Mouse (Mus musculus): ENCODE data around the gene Ccdc92b.

Gene Ccdc92b

DNA sequence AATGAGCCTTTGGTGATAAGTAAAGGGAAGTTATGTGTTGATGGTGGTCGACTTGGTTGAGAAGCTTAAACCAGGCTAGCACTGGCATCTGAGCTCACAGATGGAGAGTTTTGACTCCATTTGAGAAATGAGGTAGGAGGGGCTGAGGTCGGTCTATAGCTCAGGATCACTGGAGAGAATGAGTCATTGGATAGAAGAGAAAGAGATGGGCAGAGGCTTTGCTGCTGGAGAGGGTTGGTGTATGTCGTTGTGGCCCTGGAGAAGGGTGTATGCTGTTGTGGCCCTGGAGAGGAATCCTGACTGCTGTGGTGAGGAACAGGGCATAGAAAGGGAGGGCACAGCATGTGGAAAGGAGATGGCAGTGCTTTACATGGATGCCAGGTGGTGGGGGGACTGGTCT, 36.5 kb downstream of the Ccdc92b start:
- no peak for DNase-seq

DNA sequence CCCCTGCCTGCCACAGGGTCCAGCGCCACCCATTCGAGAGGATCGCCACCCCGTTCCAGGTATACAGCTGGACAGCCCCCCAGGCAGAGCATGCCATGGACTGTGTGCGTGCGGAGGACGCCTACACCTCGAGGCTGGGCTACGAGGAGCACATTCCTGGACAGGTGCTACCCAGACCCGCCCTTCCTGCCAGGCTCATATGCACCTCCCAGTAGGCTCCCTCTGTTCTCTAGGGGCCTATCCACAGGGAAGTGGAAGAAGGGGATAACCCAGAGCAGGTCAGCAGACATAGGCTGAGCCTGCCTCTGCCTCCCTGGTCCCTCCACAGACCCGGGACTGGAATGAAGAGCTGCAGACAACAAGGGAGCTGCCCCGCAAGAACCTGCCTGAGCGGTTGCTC, 40.9 kb downstream of the Ccdc92b start:
- no peak for DNase-seq

DNA sequence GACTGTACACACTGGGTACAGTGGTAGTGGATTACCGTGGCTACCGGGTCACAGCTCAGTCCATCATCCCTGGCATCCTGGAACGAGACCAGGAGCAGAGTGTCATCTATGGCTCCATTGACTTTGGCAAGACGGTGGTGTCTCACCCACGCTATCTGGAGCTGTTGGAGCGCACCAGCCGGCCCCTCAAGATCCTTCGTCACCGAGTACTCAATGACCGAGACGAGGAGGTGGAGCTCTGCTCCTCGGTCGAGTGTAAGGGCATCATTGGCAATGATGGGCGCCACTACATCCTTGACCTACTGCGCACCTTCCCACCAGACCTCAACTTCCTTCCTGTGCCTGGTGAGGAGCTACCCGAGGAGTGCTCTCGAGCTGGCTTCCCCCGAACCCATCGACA, 42.2 kb downstream of the Ccdc92b start:
- DNase-seq: no peak

DNA sequence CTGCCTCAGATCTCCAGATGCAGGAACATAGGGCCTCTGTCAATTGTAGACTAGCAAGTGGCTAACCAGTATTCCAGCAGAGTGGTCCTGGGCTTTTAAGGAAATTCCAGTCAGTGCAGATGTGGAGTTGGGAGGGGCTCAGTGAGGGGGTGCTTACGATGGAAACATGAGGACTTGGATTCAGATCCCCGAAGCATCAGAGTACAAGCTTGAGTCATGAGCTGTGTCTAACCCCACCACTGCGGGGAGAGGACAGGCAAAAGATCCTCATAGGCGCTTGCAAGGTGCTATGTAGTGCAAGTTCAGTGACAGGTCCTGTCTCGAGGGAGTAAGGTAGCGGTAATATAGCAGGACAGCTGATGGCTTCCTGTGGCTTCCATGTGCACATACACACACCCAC, 42.8 kb downstream of the Ccdc92b start:
- no peak for DNase-seq

DNA sequence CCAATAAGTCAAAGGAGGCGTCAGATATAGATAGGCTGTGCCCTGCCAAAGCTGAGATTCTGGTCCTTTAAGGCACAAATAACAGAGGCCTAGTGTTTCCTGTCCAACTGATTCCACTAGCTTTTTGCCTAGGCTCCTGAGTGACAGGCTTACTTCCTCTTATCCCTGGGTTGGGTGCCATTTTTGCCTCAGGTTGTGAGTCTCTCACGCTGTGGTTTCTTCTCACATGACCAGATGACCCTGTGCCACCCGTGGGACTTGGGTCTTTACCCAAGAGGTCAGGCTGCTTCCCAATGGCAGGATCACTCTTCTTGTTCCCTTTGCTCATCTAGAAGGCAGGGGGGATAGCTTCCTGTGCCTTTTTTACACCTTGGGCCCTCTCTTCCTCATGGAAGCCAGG, 44.9 kb downstream of the Ccdc92b start:
- DNase-seq: no peak

DNA sequence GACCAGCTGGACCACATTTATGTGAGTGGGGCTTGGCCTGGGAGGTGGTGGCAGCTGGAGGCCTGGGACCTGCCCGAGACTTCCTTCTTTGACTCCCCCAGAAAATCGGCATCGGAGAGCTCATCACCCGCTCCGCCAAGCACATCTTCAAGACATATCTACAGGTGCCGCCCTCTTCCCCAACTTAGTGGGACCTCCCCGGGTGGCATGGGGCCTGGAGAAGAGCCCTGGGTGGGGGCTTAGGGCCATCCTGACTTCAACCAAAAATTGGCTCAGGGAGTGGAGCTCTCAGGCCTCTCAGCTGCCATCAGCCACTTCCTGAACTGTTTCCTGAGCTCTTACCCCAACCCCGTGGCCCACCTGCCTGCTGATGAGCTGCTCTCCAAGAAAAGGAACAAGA, 45.5 kb downstream of the Ccdc92b start:
- DNase-seq: no peak

DNA sequence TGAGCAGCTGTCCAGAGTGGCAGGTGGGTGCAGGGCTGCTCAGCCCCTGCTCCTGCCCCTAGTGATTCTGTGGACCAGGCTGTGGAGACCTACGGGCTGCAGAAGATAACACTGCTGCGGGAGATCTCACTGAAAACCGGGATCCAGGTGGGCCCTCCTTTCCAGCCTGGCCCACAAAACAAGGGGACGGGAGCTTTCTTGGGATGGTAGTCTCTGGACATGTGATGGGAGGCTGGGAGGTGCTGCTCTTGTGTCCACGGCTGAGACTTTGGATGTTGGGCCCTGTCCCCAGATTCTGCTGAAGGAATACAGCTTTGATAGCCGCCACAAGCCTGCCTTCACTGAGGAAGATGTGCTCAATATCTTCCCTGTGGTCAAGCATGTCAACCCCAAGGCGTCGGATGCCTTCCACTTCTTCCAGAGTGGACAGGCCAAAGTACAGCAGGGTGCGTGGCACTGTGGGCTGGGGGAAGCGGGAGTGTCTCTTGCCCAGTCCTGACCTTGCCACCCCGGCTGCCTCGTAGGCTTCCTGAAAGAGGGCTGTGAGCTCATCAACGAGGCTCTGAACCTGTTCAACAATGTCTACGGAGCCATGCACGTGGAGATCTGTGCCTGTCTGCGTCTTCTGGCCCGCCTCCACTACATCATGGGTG, 46.4 kb downstream of the Ccdc92b start:
- no peak for DNase-seq

DNA sequence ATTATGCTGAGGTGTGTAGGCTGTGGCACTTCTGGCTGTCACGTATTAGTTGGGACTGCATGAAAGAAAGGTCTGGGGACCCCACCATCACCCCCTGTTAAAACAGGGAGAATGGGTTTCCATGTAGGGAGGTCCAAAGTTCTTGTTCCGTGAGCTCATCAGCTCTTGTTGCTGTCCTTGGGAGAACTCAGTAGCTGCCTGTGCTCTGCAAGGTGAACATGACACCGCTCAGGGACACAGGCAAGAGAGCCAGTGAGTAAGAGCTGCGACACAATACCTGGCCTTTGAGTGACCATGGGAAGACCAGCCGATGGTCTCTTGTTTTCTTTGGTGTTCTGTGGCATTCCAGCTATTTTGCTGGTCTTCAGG, 46.9 kb downstream of the Ccdc92b start:
- no peak for DNase-seq

DNA sequence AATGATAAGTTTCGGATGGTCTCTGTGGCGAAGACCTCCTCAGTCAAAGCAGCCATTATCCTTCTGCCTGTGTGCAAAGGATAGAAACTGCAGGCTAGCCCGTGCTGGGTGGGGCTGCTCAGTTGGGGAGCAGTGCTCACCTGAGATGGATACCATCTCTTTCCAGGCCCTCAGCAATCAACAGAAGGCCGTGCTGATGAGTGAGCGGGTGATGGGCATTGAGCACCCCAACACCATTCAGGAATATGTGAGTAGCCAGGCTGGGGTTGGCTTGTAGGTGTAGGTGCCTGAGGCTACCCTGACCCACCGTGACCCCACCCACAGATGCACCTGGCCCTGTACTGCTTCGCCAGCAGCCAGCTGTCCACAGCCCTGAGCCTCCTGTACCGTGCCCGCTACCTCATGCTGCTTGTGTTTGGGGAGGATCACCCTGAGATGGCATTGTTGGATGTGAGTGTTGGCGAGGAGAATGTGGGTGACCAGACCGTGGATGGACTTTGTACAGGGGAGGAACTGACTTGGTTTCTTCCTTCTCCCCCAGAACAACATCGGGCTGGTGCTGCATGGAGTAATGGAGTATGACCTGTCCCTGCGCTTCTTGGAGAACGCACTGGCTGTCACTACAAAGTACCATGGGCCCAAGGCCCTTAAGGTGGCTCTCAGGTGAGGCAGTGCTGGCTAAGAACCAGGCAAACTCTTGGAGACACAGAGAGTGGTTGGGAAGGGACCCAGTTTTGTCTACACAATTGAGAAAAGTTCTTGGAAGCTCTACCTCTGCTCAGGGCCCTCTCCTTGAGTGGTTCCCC, 47.6 kb downstream of the Ccdc92b start:
- no peak for DNase-seq

DNA sequence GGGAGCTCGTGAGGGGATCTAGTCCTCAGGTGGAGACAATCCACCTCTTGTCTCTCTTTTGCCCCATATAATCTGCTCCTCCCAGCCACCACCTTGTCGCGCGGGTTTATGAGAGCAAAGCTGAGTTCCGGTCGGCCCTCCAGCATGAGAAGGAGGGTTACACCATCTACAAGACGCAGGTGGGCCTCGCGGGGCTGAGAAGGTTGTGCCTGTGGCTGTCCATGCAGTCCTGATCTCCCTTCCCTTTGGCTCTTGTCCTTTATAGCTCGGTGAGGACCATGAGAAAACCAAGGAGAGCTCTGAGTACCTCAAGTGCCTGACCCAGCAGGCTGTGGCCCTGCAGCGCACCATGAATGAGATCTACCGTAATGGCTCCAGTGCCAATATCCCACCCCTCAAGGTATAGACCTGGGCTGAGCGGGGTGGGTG, 48.2 kb downstream of the Ccdc92b start:
- no peak for DNase-seq

DNA sequence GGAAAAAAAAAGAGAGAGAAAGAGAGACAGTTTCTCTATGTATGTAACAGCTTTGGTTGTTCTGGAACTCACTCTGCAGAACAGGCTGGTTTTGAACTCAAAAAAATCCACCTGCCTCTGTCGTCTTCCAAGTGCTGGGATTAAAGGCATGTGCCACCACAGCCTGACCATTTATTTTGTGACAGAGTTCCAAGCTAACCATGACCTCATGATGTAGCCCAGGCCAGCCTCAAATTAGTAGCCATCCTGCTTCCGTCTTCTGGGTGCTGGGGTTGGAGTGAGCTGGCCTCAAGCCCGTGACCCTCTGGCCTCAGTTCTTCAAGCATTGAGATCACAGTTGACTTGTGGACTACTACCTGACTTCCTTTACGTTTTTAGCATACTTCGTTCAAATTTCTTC, 49.1 kb downstream of the Ccdc92b start:
- no peak for DNase-seq

DNA sequence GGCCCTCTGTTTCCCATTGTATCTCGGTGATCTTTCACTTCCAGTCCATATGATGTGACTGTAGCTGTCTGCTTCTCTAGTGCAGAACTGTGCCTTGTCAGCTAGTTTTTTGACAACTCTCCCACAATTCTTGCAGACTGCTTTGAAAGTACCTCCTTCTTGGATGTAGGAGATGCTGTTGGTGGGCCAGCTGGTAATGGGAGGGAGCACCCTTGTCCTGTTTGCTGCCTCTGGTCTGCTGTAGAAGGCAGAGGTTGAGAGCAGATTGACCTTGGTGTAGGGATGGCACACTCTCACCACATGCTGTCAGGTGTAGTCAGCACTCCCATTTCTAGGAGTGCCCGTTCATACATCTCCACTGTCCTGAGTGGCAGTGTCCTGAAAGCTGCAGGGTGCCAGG, 49.6 kb downstream of the Ccdc92b start:
- DNase-seq: no peak

DNA sequence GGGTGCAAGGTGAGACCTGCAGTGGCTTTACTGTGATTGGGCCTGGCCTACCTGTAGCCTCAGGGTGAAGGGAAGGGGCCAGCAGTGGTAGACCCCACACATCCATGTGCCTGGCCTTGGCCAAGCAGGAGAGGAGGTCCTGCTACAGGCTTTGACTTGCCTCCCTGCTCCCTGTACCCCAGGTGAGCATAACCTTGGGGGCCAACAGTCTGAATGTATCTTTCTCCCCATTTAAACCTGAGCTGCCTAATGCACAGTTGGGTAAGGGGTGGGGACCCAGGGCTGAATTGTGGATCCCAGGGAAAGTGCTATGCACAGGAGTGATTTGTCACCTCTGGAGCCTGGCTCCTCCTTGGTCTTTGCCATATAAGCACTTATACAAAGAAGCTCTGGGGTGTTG, 50.7 kb downstream of the Ccdc92b start:
- no peak for DNase-seq

DNA sequence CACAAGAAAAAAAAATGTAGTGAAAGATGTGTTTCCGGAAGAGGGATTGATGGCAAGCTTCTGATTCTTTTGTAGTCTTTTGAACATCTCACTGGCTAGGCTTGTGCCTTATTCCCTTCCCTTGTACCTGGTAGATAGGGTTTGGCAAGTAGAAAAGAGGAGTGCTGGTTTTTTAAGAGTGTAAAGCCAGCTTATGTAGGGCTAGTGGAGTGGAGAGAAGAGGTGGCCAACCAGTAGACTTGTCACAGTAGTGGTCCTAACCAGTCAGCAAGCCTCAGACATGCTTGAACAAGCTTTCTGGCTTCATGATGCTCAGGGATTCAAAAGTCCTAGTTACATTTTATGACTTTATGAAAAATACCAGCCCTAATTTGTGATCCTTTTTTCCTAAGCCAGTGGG, 51.6 kb downstream of the Ccdc92b start:
- DNase-seq: no peak

DNA sequence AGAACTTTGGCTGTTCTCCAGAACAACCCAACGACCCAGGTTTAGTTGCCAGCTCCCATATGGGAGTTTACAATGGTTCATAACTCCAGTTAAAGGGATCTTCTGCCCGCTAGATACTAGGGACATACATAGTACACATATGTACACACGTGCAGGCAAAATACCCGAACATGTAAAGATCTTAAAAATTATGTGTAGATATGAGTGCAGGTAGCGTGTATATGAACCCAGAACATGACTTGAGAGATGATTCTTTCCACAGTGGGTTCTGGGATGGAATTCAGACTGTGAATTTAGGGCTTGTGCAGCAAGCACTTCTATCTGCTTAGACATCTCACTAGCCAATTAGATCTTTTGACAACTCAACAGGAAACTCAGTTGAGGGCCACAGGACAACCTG, 52.4 kb downstream of the Ccdc92b start:
- no peak for DNase-seq

DNA sequence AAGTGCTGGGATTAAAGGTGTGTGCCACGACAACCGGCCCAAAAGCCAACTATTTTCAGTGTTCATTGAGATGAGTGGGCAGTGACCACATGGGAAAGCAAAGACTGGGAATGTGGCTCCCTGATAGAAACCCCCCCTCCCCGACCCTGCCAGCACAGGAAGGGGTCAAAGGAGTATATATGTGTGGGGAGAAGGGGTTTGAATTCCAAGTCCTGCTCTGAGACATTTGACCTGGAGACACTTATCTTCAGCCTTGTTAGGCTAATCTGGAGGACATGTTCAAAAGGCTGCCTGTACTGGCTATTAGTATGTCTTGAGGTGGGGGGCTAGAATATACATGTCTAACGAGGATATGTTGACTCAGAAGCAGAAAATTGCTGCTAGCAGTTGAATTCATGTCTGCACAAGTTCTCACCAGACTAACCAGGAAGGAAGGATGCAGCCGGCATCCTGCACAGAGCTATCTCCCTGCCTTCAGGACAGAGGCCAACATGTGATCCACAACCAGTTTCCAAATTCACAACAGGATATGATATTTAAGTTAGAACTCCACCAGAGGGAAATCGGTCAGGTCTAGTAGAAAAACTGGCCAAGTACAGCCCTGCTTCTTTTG, 53.6 kb downstream of the Ccdc92b start:
- DNase-seq: no peak

DNA sequence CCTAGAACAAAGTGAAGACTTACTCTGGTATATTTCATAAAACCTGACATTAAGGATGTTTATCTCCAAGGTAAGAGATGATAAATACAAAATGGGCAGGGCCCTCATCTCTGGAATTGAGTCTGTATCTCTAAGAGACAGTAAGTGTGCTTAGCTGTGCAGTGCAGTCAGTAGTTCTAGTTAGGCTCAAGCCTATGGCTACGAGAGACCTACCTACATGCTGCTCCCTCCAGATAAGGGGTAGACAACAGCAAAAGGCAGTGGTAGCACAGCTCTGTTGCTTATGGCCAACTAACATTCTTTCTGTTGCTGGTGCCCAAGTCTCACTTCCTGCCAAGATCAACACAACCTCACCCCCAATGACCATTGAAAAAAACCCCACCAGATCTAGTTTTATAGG, 54.2 kb downstream of the Ccdc92b start:
- DNase-seq: no peak

DNA sequence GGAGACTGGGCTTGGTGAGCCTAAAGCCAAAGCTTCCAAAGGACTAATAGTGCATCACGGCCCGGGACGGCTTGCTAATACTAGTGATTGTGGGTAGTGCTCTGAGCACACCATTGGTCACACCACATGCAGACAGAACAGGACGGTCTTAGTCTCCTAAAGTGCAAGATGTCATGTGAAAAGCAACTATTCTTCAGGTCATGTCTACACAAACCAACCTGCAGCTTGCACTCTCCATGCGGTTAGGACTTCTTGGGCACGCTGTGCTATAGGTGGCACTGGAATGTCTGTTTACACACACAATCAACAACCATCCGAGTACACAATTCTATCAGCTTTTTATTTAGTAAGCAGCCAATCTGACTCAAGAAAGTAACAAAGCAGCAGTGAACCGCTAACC, 55.3 kb downstream of the Ccdc92b start:
- no peak for DNase-seq

DNA sequence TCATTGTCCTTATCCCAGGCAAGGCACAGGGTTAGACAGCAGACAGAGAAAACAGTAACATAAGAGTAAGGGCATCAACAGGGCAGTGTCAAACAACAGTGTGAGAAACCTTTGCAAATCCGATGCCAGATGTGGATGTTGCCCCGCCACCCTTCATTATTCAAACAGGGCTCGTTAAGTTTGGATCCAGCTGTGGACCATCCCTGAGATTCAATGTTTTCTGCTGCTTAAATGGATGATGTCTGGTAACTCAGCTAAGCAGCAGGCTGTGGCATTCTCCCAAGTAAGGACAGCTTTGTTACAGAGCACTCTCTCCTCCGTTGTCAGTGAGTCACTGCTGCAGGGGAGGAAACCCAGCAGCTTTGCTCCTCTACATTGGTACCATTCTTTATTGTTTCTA, 55.8 kb downstream of the Ccdc92b start:
- no peak for DNase-seq

Data from spleen, adult 18-20 months (tissue).